Mouse (Mus musculus) cerebellum, adult 8-10 months (tissue): Measurements from ENCODE around the gene Foxs1.

Experiments
- DNase-seq: peaks from one replicate; pipeline ENCODE4 v3.0.0; 2022

The Foxs1 gene

GRCm38 (mm10) chr2:152933048-152933447 is at the start of gene Foxs1:
Foxs1 (minus strand) TSS chr2:152933208.
- no peak for DNase-seq

- DNase-seq = no peak
Measured at GRCm38 (mm10) chr2:152976991-152977390, 44.0 kb upstream of the Foxs1 start.

GRCm38 (mm10) chr2:152965555-152965954 is 32.5 kb upstream of the Foxs1 start:
- DNase-seq = no peak

- peak; percentile 80 for DNase-seq
Measured at GRCm38 (mm10) chr2:152962091-152962793, 29.2 kb upstream of the Foxs1 start, which contains the start of gene Ttll9. Ttll9 (plus strand) TSS chr2:152962485.

- DNase-seq = no peak
Measured at GRCm38 (mm10) chr2:152958116-152958515, 25.1 kb upstream of the Foxs1 start.

- no peak for DNase-seq
Measured at GRCm38 (mm10) chr2:152951850-152952720, 19.1 kb upstream of the Foxs1 start.

- DNase-seq = peak; percentile 58
Measured at GRCm38 (mm10) chr2:152951065-152951849, 18.2 kb upstream of the Foxs1 start, which contains the start of gene Dusp15. Dusp15 (minus strand) TSS chr2:152951698.

GRCm38 (mm10) chr2:152950358-152951064 is 17.5 kb upstream of the Foxs1 start:
- no peak for DNase-seq

- peak; percentile 39 for DNase-seq
Measured at GRCm38 (mm10) chr2:152948438-152949020, 15.5 kb upstream of the Foxs1 start.

- DNase-seq = peak; percentile 28
Measured at GRCm38 (mm10) chr2:152947098-152947497, 14.1 kb upstream of the Foxs1 start.

GRCm38 (mm10) chr2:152944013-152944412 is 11.0 kb upstream of the Foxs1 start:
- DNase-seq = no peak

- DNase-seq = no peak
Measured at GRCm38 (mm10) chr2:152943568-152943967, 10.6 kb upstream of the Foxs1 start.

- DNase-seq = no peak
Measured at GRCm38 (mm10) chr2:152942898-152943515, 10.0 kb upstream of the Foxs1 start.

GRCm38 (mm10) chr2:152941776-152942175 is 8.8 kb upstream of the Foxs1 start:
- no peak for DNase-seq

- DNase-seq = no peak
Measured at GRCm38 (mm10) chr2:152941106-152941505, 8.1 kb upstream of the Foxs1 start.

- peak; percentile 58 for DNase-seq
Measured at GRCm38 (mm10) chr2:152939846-152940245, 6.8 kb upstream of the Foxs1 start.

- DNase-seq = peak; percentile 56
Measured at GRCm38 (mm10) chr2:152933614-152934013, 606 bp upstream of the Foxs1 start.

- DNase-seq = no peak
Measured at GRCm38 (mm10) chr2:152931456-152932160, 1.4 kb downstream of the Foxs1 start.

- no peak for DNase-seq
Measured at GRCm38 (mm10) chr2:152930276-152930675, 2.7 kb downstream of the Foxs1 start.

- no peak for DNase-seq
Measured at GRCm38 (mm10) chr2:152928988-152929370, 4.0 kb downstream of the Foxs1 start.
